Mouse (Mus musculus): ENCODE measurements at regions not wholly inside any gene's neighbourhood (a gene's known extent, or its start where the extent isn't known, plus 50 kb on each side); places are given as distances from the start of the nearest gene placed in this dataset.
A peak's percentile ranks its signal among the peaks of the same experiment; 100 is the strongest.

DNA sequence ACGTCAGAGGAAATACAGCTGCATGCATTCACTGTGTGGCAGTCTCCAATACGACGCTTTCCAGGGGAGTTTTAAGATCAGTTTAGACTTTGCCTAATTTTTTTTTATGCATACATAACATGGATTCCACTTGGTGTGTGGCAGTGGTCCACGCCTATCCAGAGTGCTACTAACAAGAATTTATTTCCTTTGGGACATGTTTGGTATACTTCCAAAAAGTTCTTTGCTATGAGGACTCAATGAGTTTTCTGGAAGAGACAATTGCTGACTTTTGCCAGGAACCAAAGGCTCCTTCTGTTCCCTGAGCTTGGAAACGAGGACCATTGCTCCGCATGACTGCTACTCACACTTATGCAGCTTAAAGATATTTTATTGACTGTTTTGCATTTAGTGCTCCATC is 59.2 kb downstream of the Marcks start:
- DNase-seq = no peak

DNA sequence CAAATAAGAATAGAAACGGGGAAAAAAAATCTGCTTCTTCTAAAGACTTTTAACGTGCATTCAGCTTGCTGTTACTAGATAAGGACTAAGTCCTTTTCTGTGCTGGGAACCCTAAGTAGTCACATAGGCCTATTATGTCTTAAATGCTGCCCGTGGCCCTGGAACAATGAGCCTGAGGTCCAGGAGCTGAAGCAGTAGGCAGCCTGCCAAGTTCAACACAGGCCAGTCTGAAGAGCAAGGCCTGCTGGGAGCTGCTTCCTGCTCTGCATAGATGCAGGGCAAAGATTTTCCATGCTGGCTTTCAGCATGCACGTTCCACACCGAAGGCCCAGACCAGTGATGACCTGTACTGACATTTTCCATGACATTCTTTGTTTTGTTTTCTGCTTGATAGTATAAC is 60.3 kb downstream of the Marcks start:
- peak; percentile 54 for DNase-seq

DNA sequence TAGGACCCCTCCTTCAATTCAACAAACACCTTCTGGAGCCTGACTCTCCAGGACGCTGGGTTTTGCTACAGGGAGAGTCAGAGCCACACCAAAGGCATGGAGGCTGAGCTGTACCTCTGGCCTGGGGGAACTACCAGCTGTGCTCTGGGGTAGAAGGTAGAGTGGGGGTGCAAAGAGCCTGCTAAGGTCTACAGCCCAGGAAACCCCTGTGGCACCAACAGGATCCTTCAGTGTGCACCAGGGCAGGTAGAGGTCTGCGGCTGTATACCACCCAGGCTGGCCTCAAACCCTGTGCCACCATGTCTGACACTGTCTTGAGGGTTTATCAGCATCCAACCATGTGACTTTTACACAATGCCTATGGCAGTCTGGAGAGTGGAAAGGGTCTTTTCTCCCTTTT is 61.0 kb downstream of the Marcks start:
- DNase-seq = no peak

DNA sequence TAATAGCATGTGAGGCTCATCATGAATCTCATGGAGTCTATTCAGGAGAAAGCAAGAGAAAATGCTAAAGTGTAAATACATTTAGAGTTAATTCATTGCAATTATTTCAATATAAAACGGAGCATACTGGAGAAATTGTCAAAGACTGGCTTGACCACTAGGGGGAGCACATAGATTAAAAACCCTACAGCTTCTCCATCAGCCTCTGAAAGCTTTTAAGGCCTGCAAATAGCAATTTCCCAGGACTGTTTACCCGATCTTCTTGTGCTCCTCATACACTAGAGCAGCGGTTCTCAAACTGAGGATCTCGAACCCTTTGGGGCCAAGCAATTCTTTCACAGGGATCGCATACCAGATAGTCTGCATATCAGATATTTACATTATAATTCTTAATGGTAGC is 65.9 kb downstream of the Marcks start:
- peak; percentile 55 for DNase-seq

DNA sequence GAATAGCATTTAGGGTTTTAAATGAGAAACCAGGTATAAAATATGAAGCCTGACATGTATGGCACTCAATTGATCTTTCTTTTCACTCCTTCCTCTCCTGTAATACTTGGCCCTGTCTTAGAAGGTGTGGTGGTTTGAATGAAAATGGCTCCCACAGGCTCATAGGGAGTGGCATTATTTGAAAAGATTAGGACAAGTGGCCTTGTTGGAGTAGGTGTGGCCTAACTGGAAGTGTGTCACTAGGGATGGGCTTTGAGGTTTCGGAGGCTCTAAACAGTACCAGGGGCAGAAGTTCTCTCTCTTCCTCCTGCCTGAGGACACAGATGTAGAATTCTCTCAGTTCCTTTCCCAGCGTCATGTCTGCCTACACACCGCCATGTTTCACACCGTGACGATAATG is 66.7 kb downstream of the Marcks start:
- no peak for DNase-seq

DNA sequence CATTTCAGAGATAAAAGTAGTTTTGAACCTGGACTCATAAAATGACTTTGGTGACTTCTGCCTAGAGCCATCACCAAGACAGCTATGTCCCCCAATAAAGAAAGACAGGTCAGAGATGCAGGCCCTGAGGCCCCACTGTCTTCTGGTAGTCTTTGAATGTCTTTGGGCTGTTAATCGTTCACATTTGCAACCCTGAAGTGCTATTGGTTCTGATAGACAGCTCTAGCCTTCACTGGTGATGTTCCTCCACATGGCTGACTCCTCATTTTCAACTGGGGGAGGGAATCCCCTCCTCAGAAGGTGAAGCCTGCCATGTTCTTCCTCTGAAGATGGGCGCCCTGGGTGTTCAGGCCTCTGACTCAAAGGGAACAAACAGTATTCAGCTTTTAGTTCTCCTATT is 67.3 kb downstream of the Marcks start:
- no peak for DNase-seq

Data from cerebellum, adult 9-11 months (tissue).